Mouse (Mus musculus) activated CD4-positive, CD25-positive, alpha-beta regulatory T cell, adult 4 months (primary cell): Measurements from ENCODE around the gene Gabrr2. TPM values are rescaled to one million over a fixed set of nuclear protein-coding genes. Genes with fewer than 3 reads are reported as not detected.
"Not testable (repeated sequence)": the region's sequence is repeated elsewhere in the genome, so short reads cannot be mapped to it uniquely, and the experiment has no call there.

ENCODE experiments used
- ATAC-seq: one replicate; pipeline ENCODE4 v1.8.0; 2017
- polyA plus RNA-seq, 2 experiments: library from polyadenylated mRNA; unstranded; fragments of 100-300 nt; shearing (Covaris generic); gene quantifications; one replicate each; pipeline ENCODE4 v1.2.1; 2017

The Gabrr2 gene
- polyA plus RNA-seq, 2 experiments from 2014 or later: 10.1 to 10.4 TPM

- ATAC-seq: no peak
These were observed 7.5 kb downstream of the Gabrr2 start for GRCm38 (mm10) chr4:33070326-33070725.

DNA sequence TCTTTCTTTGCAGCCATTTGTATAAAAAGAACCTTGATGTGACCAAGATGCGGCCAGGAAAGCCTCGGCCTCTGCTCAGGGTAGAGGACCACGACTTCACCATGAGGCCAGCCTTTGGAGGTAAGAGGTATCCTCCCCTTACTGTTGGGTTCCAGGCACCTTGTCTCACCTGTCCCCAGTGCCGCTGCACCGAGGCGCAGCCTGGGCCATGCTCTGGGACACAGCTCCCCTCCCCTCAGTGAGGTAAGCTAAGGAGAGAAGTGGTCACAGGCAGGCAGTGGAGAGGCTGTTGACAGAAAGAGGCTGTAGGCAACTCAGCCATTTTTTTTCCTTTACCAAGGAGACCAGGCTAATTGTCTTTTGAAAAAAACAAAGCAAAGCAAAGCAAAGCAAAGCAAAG lies 8.5 kb downstream of the Gabrr2 start:
- no peak for ATAC-seq

DNA sequence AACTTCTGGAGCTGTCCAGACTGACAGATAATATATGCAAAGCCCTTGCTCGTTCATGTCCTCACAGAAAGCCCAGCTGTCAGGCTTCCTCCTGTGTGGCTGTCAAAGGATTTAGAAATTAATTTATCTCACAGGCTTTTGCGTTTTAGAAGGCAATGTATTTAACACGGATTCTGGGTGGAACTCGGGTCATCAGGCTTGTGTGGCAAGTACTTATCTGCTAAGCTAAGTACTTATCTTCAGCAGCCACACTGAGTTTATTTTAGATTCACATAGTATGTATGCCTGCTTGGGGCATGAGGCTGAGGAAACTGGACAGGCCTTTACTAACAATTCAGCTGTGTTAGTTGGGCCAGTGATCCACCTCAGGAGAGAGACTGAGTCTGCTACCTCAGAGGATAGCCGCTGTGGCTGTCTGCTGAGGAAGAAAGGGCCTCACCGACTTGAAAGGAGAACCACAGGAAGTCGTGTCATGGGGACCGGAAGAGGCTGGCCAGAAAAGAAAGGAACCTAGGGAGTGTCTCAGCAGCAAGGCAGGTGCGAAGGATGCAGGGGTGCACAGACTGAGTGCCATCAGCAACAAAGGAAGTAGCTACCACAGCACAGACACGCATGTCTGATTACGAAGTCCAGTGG lies 9.8 kb downstream of the Gabrr2 start:
- peak; percentile 97 for ATAC-seq

- ATAC-seq: no peak
These were observed 11.6 kb downstream of the Gabrr2 start for GRCm38 (mm10) chr4:33074406-33074805.

- no peak for ATAC-seq
These were observed 12.1 kb downstream of the Gabrr2 start for GRCm38 (mm10) chr4:33074851-33075250.

DNA sequence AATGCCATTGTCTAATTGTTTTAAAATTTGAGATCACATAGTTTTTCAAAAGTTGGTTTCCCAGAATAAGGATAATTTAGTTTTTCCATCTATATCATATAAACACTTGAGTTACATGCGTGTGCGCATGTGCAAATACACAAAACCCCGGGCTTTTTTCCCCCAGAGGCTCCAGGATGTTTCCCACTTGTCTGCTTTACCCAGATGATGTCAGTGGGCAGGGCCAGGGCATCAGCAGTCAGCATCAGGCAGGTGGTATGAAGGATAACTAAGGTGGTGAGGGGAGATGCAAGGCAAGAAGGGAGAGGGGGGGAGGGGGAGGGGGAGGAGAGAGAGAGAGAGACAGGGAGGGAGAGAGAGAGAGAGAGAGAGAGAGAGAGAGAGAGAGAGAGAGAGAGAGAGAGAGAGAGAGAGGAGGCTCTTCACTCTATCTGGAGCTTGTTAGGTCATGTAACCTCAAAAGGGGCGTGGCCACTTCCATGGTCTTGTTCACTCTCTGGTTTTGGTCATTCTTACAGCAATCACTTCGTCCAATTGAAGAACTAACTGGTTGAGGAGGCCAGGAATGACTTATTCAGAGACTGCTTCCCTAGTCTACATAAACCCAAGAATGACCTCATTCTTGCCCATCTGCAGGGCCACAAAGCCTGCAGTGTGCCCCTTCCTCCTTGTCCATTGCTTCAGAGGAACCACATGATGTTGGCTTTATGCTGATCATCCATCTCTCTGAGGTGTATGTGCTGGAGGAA lies 13.2 kb downstream of the Gabrr2 start:
- ATAC-seq: no peak

GRCm38 (mm10) chr4:33077161-33077560 lies 14.4 kb downstream of the Gabrr2 start:
- ATAC-seq: peak; percentile 22

GRCm38 (mm10) chr4:33077724-33078123 lies 14.9 kb downstream of the Gabrr2 start:
- peak; percentile 44 for ATAC-seq

- ATAC-seq: no peak
These were observed 15.7 kb downstream of the Gabrr2 start for GRCm38 (mm10) chr4:33078492-33078891.

GRCm38 (mm10) chr4:33099118-33099694 lies 36.4 kb downstream of the Gabrr2 start:
- no peak for ATAC-seq

GRCm38 (mm10) chr4:33109720-33110458 lies 47.1 kb downstream of the Gabrr2 start:
- ATAC-seq: peak; percentile 23

DNA sequence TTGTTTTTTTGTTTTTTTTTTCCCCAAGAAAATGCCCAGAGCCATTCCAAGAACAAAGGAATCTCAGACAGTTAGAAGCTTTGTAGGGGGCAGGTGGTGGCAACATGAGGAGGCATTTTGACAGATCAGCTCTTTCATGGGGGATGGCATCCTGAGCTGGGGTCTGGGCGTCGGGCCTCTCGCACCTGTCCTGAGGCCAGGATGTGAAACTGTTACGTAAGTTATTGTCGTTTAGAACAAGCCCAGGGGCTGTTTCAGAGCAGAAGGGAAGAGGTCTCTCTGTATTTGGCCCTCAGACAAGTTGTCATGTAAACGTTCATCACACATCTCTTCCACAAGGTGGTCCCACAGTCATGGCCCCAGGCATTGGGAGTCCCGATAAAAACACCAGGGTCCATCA lies 48.0 kb downstream of the Gabrr2 start:
- ATAC-seq: no peak

DNA sequence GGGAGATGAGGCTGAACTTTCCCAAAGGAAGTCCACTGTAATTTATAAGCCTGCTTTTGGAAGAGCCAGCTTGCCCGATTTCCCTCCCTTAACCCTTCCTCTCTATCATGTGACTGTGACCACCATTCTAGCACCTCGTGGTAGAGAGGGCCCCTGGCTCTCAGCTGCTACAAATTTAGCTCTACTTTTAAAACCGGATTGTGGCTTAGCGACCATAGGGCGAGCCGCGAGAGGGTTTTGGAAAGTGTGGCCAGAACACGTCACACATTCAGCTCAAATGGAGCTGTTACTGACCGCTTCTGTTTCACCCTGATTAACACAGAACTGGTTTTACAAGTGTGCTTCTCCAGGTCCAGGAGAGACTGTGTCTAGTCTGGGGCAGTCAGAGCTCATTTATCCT lies 48.6 kb downstream of the Gabrr2 start:
- ATAC-seq: no peak

DNA sequence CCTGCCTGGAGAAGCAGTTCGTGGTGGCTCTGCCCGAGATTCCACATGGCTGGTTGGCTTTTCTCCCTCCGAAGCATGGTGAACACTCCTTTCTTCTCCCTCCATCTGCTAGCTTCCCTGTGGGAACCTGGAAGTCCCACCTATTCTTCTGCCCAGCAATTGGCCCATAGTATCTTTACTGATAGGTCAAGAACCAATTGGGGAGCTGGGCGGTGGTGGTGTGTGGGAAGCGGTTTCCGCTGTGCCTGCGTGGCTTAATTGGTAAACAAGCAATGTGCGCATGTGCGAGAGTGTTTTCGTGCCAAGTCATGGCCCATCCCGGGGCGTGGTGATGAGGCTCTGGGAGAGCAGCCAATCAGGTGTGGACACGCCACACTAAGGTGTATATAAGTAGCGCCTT lies 50.1 kb downstream of the Gabrr2 start:
- ATAC-seq: not testable (repeated sequence)

DNA sequence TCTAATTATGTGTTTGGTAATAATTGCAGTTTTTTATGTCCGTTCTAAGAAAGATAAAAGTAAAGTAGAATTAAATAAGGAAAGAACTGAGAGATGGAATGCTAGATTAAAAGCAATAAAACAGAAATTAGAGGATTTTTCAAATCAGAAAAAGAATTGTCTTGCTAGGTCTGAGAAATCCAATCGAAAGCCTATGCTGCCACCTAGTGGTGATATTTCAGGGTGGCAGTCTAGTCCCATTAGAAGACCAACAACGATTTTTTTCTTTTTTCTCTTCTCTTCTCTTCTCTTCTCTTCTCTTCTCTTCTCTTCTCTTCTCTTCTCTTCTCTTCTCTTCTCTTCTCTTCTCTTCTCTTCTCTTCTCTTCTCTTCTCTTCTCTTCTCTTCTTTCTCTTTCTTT lies 56.3 kb downstream of the Gabrr2 start:
- ATAC-seq: peak; percentile 52

DNA sequence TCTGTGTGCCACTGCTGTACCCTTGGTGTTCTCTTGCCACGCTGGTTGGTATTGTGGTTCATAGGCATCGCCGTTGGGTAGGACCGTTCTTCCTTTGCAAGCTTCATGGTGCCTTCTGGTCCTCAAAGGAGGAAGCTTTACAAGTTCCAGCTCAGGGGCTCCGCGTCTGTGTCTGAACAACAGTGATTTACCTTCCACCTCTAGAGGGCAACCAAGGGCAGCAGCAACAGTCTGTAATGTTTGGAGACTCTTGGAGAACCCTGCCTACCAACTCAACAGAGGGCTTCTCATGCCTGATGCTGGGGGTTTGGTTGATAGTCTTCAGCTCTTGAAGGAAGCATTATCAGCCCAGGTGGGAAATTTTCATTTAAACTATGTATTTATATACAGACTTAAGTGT lies 61.7 kb downstream of the Gabrr2 start:
- ATAC-seq: peak; percentile 65

- ATAC-seq: no peak
These were observed 62.7 kb downstream of the Gabrr2 start for GRCm38 (mm10) chr4:33125409-33126084.

DNA sequence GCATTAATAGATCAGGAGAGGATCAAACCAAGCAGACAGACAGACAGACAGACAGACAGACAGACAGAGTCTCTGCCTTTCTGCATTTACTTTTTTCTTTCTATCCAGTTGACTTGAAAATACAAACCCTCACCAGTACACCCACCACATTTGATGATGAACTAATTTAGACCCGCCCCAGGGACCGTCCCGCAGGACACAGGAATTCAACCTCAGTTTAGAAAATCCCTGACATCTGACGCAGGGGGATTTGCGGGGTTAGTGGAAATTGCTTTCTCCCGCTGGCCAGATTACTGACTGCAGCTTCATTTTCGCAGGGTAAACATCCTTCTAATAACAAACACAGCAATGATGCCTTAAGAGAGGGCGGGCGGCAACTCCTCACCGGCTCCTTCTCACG lies 69.4 kb downstream of the Gabrr2 start, which contains the start of gene Gabrr1:
Gene Gabrr1 (plus strand): TSS at position 301 of the 400 bp plus-strand sequence.
- ATAC-seq: no peak
